Mouse (Mus musculus): Measurements from ENCODE around the gene Tardbp. TPM values are rescaled to one million over a fixed set of nuclear protein-coding genes. Genes with fewer than 3 reads are reported as not detected.

Tardbp gene
- total and polyA plus RNA-seq, 3 experiments, result 176 to 618 (median 341) TPM

DNA sequence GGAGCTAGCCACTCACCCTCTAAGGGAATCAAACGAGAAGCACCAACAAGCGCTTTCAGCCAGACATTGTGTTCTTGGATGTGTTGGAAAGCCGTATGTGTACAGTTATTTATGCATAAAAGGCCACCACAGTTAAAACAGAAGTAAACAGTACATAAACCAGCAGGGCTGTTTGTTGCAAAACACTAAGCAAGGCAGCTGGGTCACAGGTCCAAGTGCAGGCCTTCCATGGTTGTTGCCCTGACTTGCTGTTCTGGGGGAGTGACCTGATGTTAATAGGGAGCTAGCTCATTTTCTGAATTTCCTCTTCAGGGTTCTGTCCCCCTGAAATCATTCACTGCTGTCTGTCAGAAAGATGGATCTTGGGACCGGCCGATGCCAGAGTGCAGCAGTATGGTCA is 17.0 kb downstream of the Tardbp start:
- Histone ChIP-seq H3K9ac (ENCODE audit: insufficient read depth, low read depth) (no peak overlapping the region), H3K4me1 (ENCODE audit: control insufficient read depth in 1 of 2, insufficient read depth in 2 of 2) (peaks cover 0 to 5% of the 10 kb centered on the region in 2 experiments; a peak in 1 of 4 replicates), H3K36me3 (replicated peaks in 1 of 2; ENCODE audit: control insufficient read depth in 1 of 2, insufficient read depth in 1 of 2, low read length in 1 of 2) (peaks cover 18 to 48% of the 10 kb centered on the region in 2 experiments), H3K4me3 (replicated peaks in 1 of 3; ENCODE audit: low read depth in 2 of 3, low read length in 2 of 3, poor library complexity in 1 of 3) (no peak overlapping the region), H3K9me3 (replicated peaks; ENCODE audit: low read length) (no peaks in the 10 kb centered on the region), H3K27ac (ENCODE audit: insufficient read depth, low read depth) (no peak overlapping the region), H3K4me2 (ENCODE audit: insufficient read depth, low read depth, poor library complexity, severe bottlenecking) (no peak overlapping the region), H3K27me3 (replicated peaks) (no peaks in the 10 kb centered on the region), H3K79me2 (replicated peaks; ENCODE audit: control insufficient read depth, extremely low read depth, insufficient read depth, poor library complexity, severe bottlenecking) (no peaks in the 10 kb centered on the region)
- dilution Hi-C loops (cut with MboI; ENCODE audit: extremely low pct_ligation_motif_present, extremely low pct_unique_long_range_greater_than_20kb, low sequenced_read_pairs) (no loop called here), in situ Hi-C loops (cut with MboI; ENCODE audit: low pct_ligation_motif_present, low pct_unique_long_range_greater_than_20kb, low sequenced_read_pairs) (loop anchor here (25.0 kb wide), 1 partner anchor 448 kb away; the partner anchor contains the start of genes Fbxo2, Fbxo44 and Fbxo6)
- TF ChIP-seq MAX (IDR thresholded peaks at IDR 0.05; ENCODE audit: low read length) (no peak), EP300 (IDR thresholded peaks at IDR 0.05; ENCODE audit: low read length) (no peak), ETS1 (conservative IDR thresholded peaks at IDR 0.05; ENCODE audit: low read depth, low read length) (no peak), POLR2A (IDR thresholded peaks at IDR 0.05; ENCODE audit: low read depth, low read length) (peak; percentile 11; the same call in 1 of the 2 replicates), GABPA (IDR thresholded peaks at IDR 0.05; ENCODE audit: insufficient replicate concordance, low read depth, low read length) (no peak), JUN (IDR thresholded peaks at IDR 0.05; ENCODE audit: insufficient read depth, low read depth, low read length) (no peak), POLR2AphosphoS2 (IDR thresholded peaks at IDR 0.05; ENCODE audit: low read depth, low read length) (no peak; the same call in 1 of the 2 replicates), UBTF (IDR thresholded peaks at IDR 0.05; ENCODE audit: low read depth, low read length) (no peak)
- DNase-seq (ENCODE audit: extremely low read depth), result no peak

- DNase-seq (ENCODE audit: extremely low read depth), result peak; percentile 72
- in situ Hi-C loops (cut with MboI; ENCODE audit: low pct_ligation_motif_present, low pct_unique_long_range_greater_than_20kb, low sequenced_read_pairs), result loop anchor here (25.0 kb wide), 1 partner anchor 445 kb away; the partner anchor contains the start of genes Fbxo2, Fbxo44 and Fbxo6
Observed at GRCm38 (mm10) chr4:148607758-148608157, 19.1 kb downstream of the Tardbp start.

GRCm38 (mm10) chr4:148604541-148605165 is 22.2 kb downstream of the Tardbp start:
- H3K9ac ChIP-seq (ENCODE audit: insufficient read depth, low read depth), result no peak overlapping the region
- H3K27me3 ChIP-seq (replicated peaks), result no peaks in the 10 kb centered on the region
- peaks cover 4 to 27% of the 10 kb centered on the region in 2 experiments; a peak in 3 of 4 replicates for H3K4me1 ChIP-seq (ENCODE audit: control insufficient read depth in 1 of 2, insufficient read depth in 2 of 2)
- DNase-seq (ENCODE audit: extremely low read depth), result peak; percentile 71
- H3K4me3 ChIP-seq (replicated peaks in 1 of 3; ENCODE audit: low read depth in 2 of 3, low read length in 2 of 3, poor library complexity in 1 of 3), result no peak overlapping the region
- H3K4me2 ChIP-seq (ENCODE audit: insufficient read depth, low read depth, poor library complexity, severe bottlenecking), result no peak overlapping the region
- H3K79me2 ChIP-seq (replicated peaks; ENCODE audit: control insufficient read depth, extremely low read depth, insufficient read depth, poor library complexity, severe bottlenecking), result no peaks in the 10 kb centered on the region
- H3K27ac ChIP-seq (ENCODE audit: insufficient read depth, low read depth), result no peak overlapping the region
- in situ Hi-C loops (cut with MboI; ENCODE audit: low pct_ligation_motif_present, low pct_unique_long_range_greater_than_20kb, low sequenced_read_pairs) (loop anchor here (25.0 kb wide), 1 partner anchor 442 kb away; the partner anchor contains the start of genes Fbxo2, Fbxo44 and Fbxo6), dilution Hi-C loops (cut with MboI; ENCODE audit: extremely low pct_ligation_motif_present, extremely low pct_unique_long_range_greater_than_20kb, low sequenced_read_pairs) (no loop called here)
- H3K9me3 ChIP-seq (replicated peaks; ENCODE audit: low read length), result no peaks in the 10 kb centered on the region
- H3K36me3 ChIP-seq (replicated peaks in 1 of 2; ENCODE audit: control insufficient read depth in 1 of 2, insufficient read depth in 1 of 2, low read length in 1 of 2), result peaks cover 7 to 27% of the 10 kb centered on the region in 2 experiments
- TF ChIP-seq HCFC1 (IDR thresholded peaks at IDR 0.05; ENCODE audit: low read depth, low read length), result no peak
- no peak for TF ChIP-seq TCF12 (IDR thresholded peaks at IDR 0.05; ENCODE audit: low read depth, low read length)
- no peak for TF ChIP-seq RCOR1 (conservative IDR thresholded peaks at IDR 0.05; ENCODE audit: low read depth, low read length)
- TF ChIP-seq ZMIZ1 (IDR thresholded peaks at IDR 0.05; ENCODE audit: low read depth, low read length), result no peak
- TF ChIP-seq IRF4 (IDR thresholded peaks at IDR 0.05; ENCODE audit: low read depth, low read length), result peak; percentile 14; the same call in 1 of the 2 replicates
- TF ChIP-seq TBP (conservative IDR thresholded peaks at IDR 0.05; ENCODE audit: low read depth, low read length), result no peak
- TF ChIP-seq UBTF (IDR thresholded peaks at IDR 0.05; ENCODE audit: low read depth, low read length), result no peak
- TF ChIP-seq EP300 (IDR thresholded peaks at IDR 0.05; ENCODE audit: low read length), result no peak
- TF ChIP-seq POLR2A (IDR thresholded peaks at IDR 0.05; ENCODE audit: low read depth, low read length), result no peak
- no peak for TF ChIP-seq ZNF384 (IDR thresholded peaks at IDR 0.05; ENCODE audit: low read depth, low read length)
- TF ChIP-seq ETS1 (conservative IDR thresholded peaks at IDR 0.05; ENCODE audit: low read depth, low read length), result no peak
- TF ChIP-seq E2F4 (IDR thresholded peaks at IDR 0.05; ENCODE audit: insufficient replicate concordance, low read depth, low read length), result no peak
- no peak for TF ChIP-seq ZC3H11A (IDR thresholded peaks at IDR 0.05; ENCODE audit: low read depth, low read length)
- TF ChIP-seq CHD2 (IDR thresholded peaks at IDR 0.05; ENCODE audit: low read length), result no peak
- no peak for TF ChIP-seq MAX (IDR thresholded peaks at IDR 0.05; ENCODE audit: low read length)
- TF ChIP-seq MAZ (IDR thresholded peaks at IDR 0.05; ENCODE audit: low read depth, low read length), result no peak
- peak; percentile 47 for TF ChIP-seq RAD21 (IDR thresholded peaks at IDR 0.05; ENCODE audit: low read depth, low read length)
- peak; percentile 16; the same call in 1 of the 2 replicates for TF ChIP-seq MAFK (IDR thresholded peaks at IDR 0.05; ENCODE audit: insufficient replicate concordance, low read length)

More at GRCm38 (mm10) chr4:148607758-148608157, 19.1 kb downstream of the Tardbp start:
- peaks cover 4 to 34% of the 10 kb centered on the region in 2 experiments for H3K36me3 ChIP-seq (replicated peaks in 1 of 2; ENCODE audit: control insufficient read depth in 1 of 2, insufficient read depth in 1 of 2, low read length in 1 of 2)
- H3K27ac ChIP-seq (ENCODE audit: insufficient read depth, low read depth), result no peak overlapping the region
- H3K9ac ChIP-seq (ENCODE audit: insufficient read depth, low read depth), result no peak overlapping the region
- H3K4me2 ChIP-seq (ENCODE audit: insufficient read depth, low read depth, poor library complexity, severe bottlenecking), result no peak overlapping the region
- H3K79me2 ChIP-seq (replicated peaks; ENCODE audit: control insufficient read depth, extremely low read depth, insufficient read depth, poor library complexity, severe bottlenecking), result no peaks in the 10 kb centered on the region
- dilution Hi-C loops (cut with MboI; ENCODE audit: extremely low pct_ligation_motif_present, extremely low pct_unique_long_range_greater_than_20kb, low sequenced_read_pairs), result no loop called here
- H3K4me3 ChIP-seq (replicated peaks in 1 of 3; ENCODE audit: low read depth in 2 of 3, low read length in 2 of 3, poor library complexity in 1 of 3), result no peak overlapping the region
- H3K9me3 ChIP-seq (replicated peaks; ENCODE audit: low read length), result no peaks in the 10 kb centered on the region
- TF ChIP-seq NELFE (IDR thresholded peaks at IDR 0.05; ENCODE audit: low read depth, low read length) (0 out of 2 replicates have a peak, but pooled peaks have one; percentile 25), CTCF (conservative IDR thresholded peaks at IDR 0.05 in 1 of 2, IDR thresholded peaks at IDR 0.05 in 1 of 2; ENCODE audit: low read depth in 2 of 2, low read length in 2 of 2) (peak; percentile 63 to 91), SMC3 (IDR thresholded peaks at IDR 0.05; ENCODE audit: low read depth, low read length) (peak; percentile 55), RCOR1 (conservative IDR thresholded peaks at IDR 0.05; ENCODE audit: low read depth, low read length) (no peak), RAD21 (IDR thresholded peaks at IDR 0.05; ENCODE audit: low read depth, low read length) (peak; percentile 92)
- H3K27me3 ChIP-seq (replicated peaks), result no peaks in the 10 kb centered on the region
- peaks cover 0 to 10% of the 10 kb centered on the region in 2 experiments; a peak in 2 of 4 replicates for H3K4me1 ChIP-seq (ENCODE audit: control insufficient read depth in 1 of 2, insufficient read depth in 2 of 2)
